Mouse (Mus musculus) heart, postnatal 4 days (tissue): ENCODE data around the gene Flvcr2. TPM values are rescaled to one million over a fixed set of nuclear protein-coding genes. Genes with fewer than 3 reads are reported as not detected.

ENCODE experiments used
- DNase-seq: peaks from one replicate; pipeline ENCODE4 v3.0.0; 2021
- total RNA-seq, 2 experiments: library from RNA; stranded (reverse); gene quantifications; 2 replicates each; pipeline ENCODE4 v1.2.3; 2021

Gene Flvcr2
- total RNA-seq, 2 experiments from 2014 or later: 4.9 to 6.0 TPM

GRCm38 (mm10) chr12:85736203-85736602 is 10.1 kb upstream of the Flvcr2 start:
- peak; percentile 39 for DNase-seq

- no peak for DNase-seq
Measured at GRCm38 (mm10) chr12:85736960-85737359, 9.4 kb upstream of the Flvcr2 start.

GRCm38 (mm10) chr12:85746696-85747219 is 419 bp downstream of the Flvcr2 start:
- DNase-seq: peak; percentile 22

GRCm38 (mm10) chr12:85747343-85747742 is 1.0 kb downstream of the Flvcr2 start:
- DNase-seq: no peak

GRCm38 (mm10) chr12:85749861-85750260 is 3.5 kb downstream of the Flvcr2 start:
- no peak for DNase-seq

- DNase-seq: no peak
Measured at GRCm38 (mm10) chr12:85752116-85752515, 5.8 kb downstream of the Flvcr2 start.

- no peak for DNase-seq
Measured at GRCm38 (mm10) chr12:85753223-85753622, 6.9 kb downstream of the Flvcr2 start.

- DNase-seq: no peak
Measured at GRCm38 (mm10) chr12:85754611-85755265, 8.4 kb downstream of the Flvcr2 start.

GRCm38 (mm10) chr12:85756455-85756854 is 10.1 kb downstream of the Flvcr2 start:
- no peak for DNase-seq

- DNase-seq: no peak
Measured at GRCm38 (mm10) chr12:85757074-85757473, 10.7 kb downstream of the Flvcr2 start.

- DNase-seq: no peak
Measured at GRCm38 (mm10) chr12:85758741-85759140, 12.4 kb downstream of the Flvcr2 start.

- DNase-seq: peak; percentile 47
Measured at GRCm38 (mm10) chr12:85761471-85761870, 15.1 kb downstream of the Flvcr2 start.

- peak; percentile 13 for DNase-seq
Measured at GRCm38 (mm10) chr12:85764686-85765085, 18.3 kb downstream of the Flvcr2 start.

GRCm38 (mm10) chr12:85766287-85766686 is 19.9 kb downstream of the Flvcr2 start:
- DNase-seq: no peak

GRCm38 (mm10) chr12:85767750-85768149 is 21.4 kb downstream of the Flvcr2 start:
- DNase-seq: no peak

GRCm38 (mm10) chr12:85771356-85771755 is 25.0 kb downstream of the Flvcr2 start:
- DNase-seq: peak; percentile 54

- DNase-seq: no peak
Measured at GRCm38 (mm10) chr12:85778962-85779361, 32.6 kb downstream of the Flvcr2 start.

- DNase-seq: no peak
Measured at GRCm38 (mm10) chr12:85779707-85780106, 33.4 kb downstream of the Flvcr2 start.

GRCm38 (mm10) chr12:85781606-85782005 is 35.3 kb downstream of the Flvcr2 start:
- no peak for DNase-seq

GRCm38 (mm10) chr12:85784916-85785815 is 38.8 kb downstream of the Flvcr2 start:
- DNase-seq: peak; percentile 25

- no peak for DNase-seq
Measured at GRCm38 (mm10) chr12:85792158-85792557, 45.8 kb downstream of the Flvcr2 start.

GRCm38 (mm10) chr12:85792821-85793346 is 46.5 kb downstream of the Flvcr2 start:
- peak; percentile 54 for DNase-seq

- DNase-seq: no peak
Measured at GRCm38 (mm10) chr12:85794094-85794493, 47.8 kb downstream of the Flvcr2 start.
